Mouse (Mus musculus) myocyte (in vitro differentiated cells): Measurements from ENCODE around the gene Spryd3.

Experiments
- POLR2AphosphoS2 ChIP-seq: IDR thresholded peaks from one replicate; pipeline ENCODE4 v1.6.1; 2011; ENCODE audit warnings: low read depth, control low read depth; ENCODE audit not compliant: insufficient read length
- REST ChIP-seq: IDR thresholded peaks from one replicate; pipeline ENCODE4 v1.6.1; 2011; ENCODE audit warnings: mild to moderate bottlenecking, control low read depth, moderate library complexity; ENCODE audit not compliant: insufficient read depth, insufficient read length

DNA sequence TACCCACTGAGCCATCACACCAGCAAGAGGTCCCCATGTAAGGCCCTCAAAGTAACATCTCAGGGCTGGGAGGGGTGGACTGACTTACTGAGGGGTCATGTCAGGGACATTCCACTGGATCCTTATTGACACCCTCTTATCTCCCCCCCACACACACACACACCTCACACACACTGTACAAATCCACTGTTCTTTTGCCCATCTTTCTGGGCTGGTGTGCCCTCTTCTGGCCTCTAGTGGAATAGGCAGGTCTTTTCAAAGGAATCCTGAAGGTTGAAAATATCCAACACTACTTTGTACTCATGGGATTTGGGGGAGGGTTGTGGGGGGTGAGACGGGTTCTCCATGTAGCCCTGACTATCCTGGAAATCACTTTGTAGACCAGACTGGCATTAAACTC lies 10.8 kb upstream of the Spryd3 start:
- TF ChIP-seq POLR2AphosphoS2 (no peak), REST (no peak)
